Mouse (Mus musculus): Measurements from ENCODE around the gene Angptl6. TPM values are rescaled to one million over a fixed set of nuclear protein-coding genes. Genes with fewer than 3 reads are reported as not detected.

Angptl6 gene
- 8.8 and 9.7 TPM in 2 replicates for polyA plus RNA-seq (2015; fragmentation: Nextera tagmentation; extraction: Ambion mirVana)

- 89% methylated on average over 13 of the region's 13 CpGs for WGBS
- Histone ChIP-seq H3K27ac (replicated peaks) (peak within 1 kb of the TSS; percentile 95), H3K27me3 (no peaks in the 10 kb centered on the region), H3K4me1 (replicated peaks) (peaks cover 6% of the 10 kb centered on the region), H3K36me3 (no peaks in the 10 kb centered on the region), H3K4me3 (peak within 1 kb of the TSS; percentile 46), H3K4me2 (peak within 1 kb of the TSS; percentile 69), H3K9me3 (no peaks in the 10 kb centered on the region), H3K9ac (peak within 1 kb of the TSS; percentile 79)
- ATAC-seq (ENCODE audit: low read depth) = no peak
Observed at GRCm38 (mm10) chr9:20879097-20879792, at the start of gene Angptl6. Angptl6 (minus strand) TSS chr9:20879727.

- H3K4me2 ChIP-seq = no peak overlapping the region
- 94% methylated on average over 3 of the region's 3 CpGs for WGBS
- peaks cover 100% of the 10 kb centered on the region for H3K36me3 ChIP-seq
- no peak overlapping the region for H3K9ac ChIP-seq
- H3K4me1 ChIP-seq (replicated peaks) = no peaks in the 10 kb centered on the region
- no peak overlapping the region for H3K27ac ChIP-seq (replicated peaks)
- H3K4me3 ChIP-seq = no peak overlapping the region
- no peaks in the 10 kb centered on the region for H3K9me3 ChIP-seq
- no peaks in the 10 kb centered on the region for H3K27me3 ChIP-seq
- no peak for ATAC-seq (ENCODE audit: low read depth)
Observed at GRCm38 (mm10) chr9:20923258-20923657, 43.7 kb upstream of the Angptl6 start.

- H3K4me2 ChIP-seq = no peak overlapping the region
- H3K4me3 ChIP-seq = no peak overlapping the region
- no peaks in the 10 kb centered on the region for H3K27me3 ChIP-seq
- no peak overlapping the region for H3K27ac ChIP-seq (replicated peaks)
- no peak for ATAC-seq (ENCODE audit: low read depth)
- no peaks in the 10 kb centered on the region for H3K4me1 ChIP-seq (replicated peaks)
- 83% methylated on average over 4 of the region's 4 CpGs for WGBS
- H3K9me3 ChIP-seq = no peaks in the 10 kb centered on the region
- peaks cover 100% of the 10 kb centered on the region for H3K36me3 ChIP-seq
- H3K9ac ChIP-seq = no peak overlapping the region
Observed at GRCm38 (mm10) chr9:20916160-20916559, 36.6 kb upstream of the Angptl6 start.

GRCm38 (mm10) chr9:20909948-20910347 is 30.4 kb upstream of the Angptl6 start:
- Histone ChIP-seq H3K9me3 (no peaks in the 10 kb centered on the region), H3K27me3 (no peaks in the 10 kb centered on the region), H3K9ac (no peak overlapping the region), H3K36me3 (peaks cover 100% of the 10 kb centered on the region), H3K4me1 (replicated peaks) (no peaks in the 10 kb centered on the region), H3K4me3 (no peak overlapping the region), H3K27ac (replicated peaks) (no peak overlapping the region), H3K4me2 (no peak overlapping the region)
- no peak for ATAC-seq (ENCODE audit: low read depth)
- WGBS = 97% methylated on average over 9 of the region's 9 CpGs

GRCm38 (mm10) chr9:20902174-20902491 is 22.6 kb upstream of the Angptl6 start:
- Histone ChIP-seq H3K36me3 (peaks cover 32% of the 10 kb centered on the region), H3K4me1 (replicated peaks) (peaks cover 13% of the 10 kb centered on the region), H3K9me3 (no peaks in the 10 kb centered on the region), H3K4me2 (no peak overlapping the region), H3K4me3 (no peak overlapping the region), H3K27ac (replicated peaks) (no peak overlapping the region), H3K9ac (no peak overlapping the region), H3K27me3 (no peaks in the 10 kb centered on the region)
- ATAC-seq (ENCODE audit: low read depth) = no peak
- WGBS = 40% methylated on average over 6 of the region's 6 CpGs

GRCm38 (mm10) chr9:20901466-20902173 is 22.1 kb upstream of the Angptl6 start:
- Histone ChIP-seq H3K36me3 (peaks cover 32% of the 10 kb centered on the region), H3K27ac (replicated peaks) (no peak overlapping the region), H3K4me2 (no peak overlapping the region), H3K27me3 (no peaks in the 10 kb centered on the region), H3K4me1 (replicated peaks) (peaks cover 18% of the 10 kb centered on the region), H3K9me3 (no peaks in the 10 kb centered on the region), H3K4me3 (no peak overlapping the region), H3K9ac (no peak overlapping the region)
- ATAC-seq (ENCODE audit: low read depth) = no peak
- WGBS = 16% methylated on average over 13 of the region's 13 CpGs

GRCm38 (mm10) chr9:20898511-20899073 is 19.1 kb upstream of the Angptl6 start, which contains the start of gene Eif3g:
Eif3g (minus strand) TSS chr9:20898623.
- peak within 1 kb of the TSS; percentile 43; the same call in 1 of the 2 replicates for H3K27ac ChIP-seq (replicated peaks)

GRCm38 (mm10) chr9:20897736-20898510 is 18.4 kb upstream of the Angptl6 start:
- H3K4me3 ChIP-seq = peak overlapping the region; percentile 94
- H3K4me1 ChIP-seq (replicated peaks) = peaks cover 18% of the 10 kb centered on the region
- ATAC-seq (ENCODE audit: low read depth) = peak; percentile 59
- peak overlapping the region; percentile 100 for H3K4me2 ChIP-seq
- no peaks in the 10 kb centered on the region for H3K27me3 ChIP-seq
- H3K36me3 ChIP-seq = peaks cover 43% of the 10 kb centered on the region
- H3K27ac ChIP-seq (replicated peaks) = peak overlapping the region; percentile 43; the same call in 1 of the 2 replicates
- H3K9ac ChIP-seq = peak overlapping the region; percentile 94
- H3K9me3 ChIP-seq = no peaks in the 10 kb centered on the region
- WGBS = 6% methylated on average over 30 of the region's 39 CpGs

More at GRCm38 (mm10) chr9:20898511-20899073, 19.1 kb upstream of the Angptl6 start, which contains the start of gene Eif3g:
- H3K36me3 ChIP-seq = peaks cover 36% of the 10 kb centered on the region
- no peaks in the 10 kb centered on the region for H3K27me3 ChIP-seq
- H3K9ac ChIP-seq = peak within 1 kb of the TSS; percentile 94
- peak within 1 kb of the TSS; percentile 94 for H3K4me3 ChIP-seq
- peak within 1 kb of the TSS; percentile 100 for H3K4me2 ChIP-seq
- ATAC-seq (ENCODE audit: low read depth) = peak; percentile 86
- H3K4me1 ChIP-seq (replicated peaks) = peaks cover 18% of the 10 kb centered on the region
- WGBS = 3% methylated on average over 34 of the region's 34 CpGs
- H3K9me3 ChIP-seq = no peaks in the 10 kb centered on the region

GRCm38 (mm10) chr9:20895382-20895781 is 15.9 kb upstream of the Angptl6 start:
- Histone ChIP-seq H3K36me3 (peaks cover 69% of the 10 kb centered on the region), H3K4me2 (no peak overlapping the region), H3K4me1 (replicated peaks) (peaks cover 18% of the 10 kb centered on the region), H3K4me3 (no peak overlapping the region), H3K27ac (replicated peaks) (no peak overlapping the region), H3K9me3 (no peaks in the 10 kb centered on the region), H3K9ac (no peak overlapping the region), H3K27me3 (no peaks in the 10 kb centered on the region)
- no peak for ATAC-seq (ENCODE audit: low read depth)
- 94% methylated on average over 9 of the region's 9 CpGs for WGBS

- H3K27ac ChIP-seq (replicated peaks) = no peak overlapping the region
- peaks cover 76% of the 10 kb centered on the region for H3K36me3 ChIP-seq
- H3K4me2 ChIP-seq = no peak overlapping the region
- no peaks in the 10 kb centered on the region for H3K9me3 ChIP-seq
- no peak for ATAC-seq (ENCODE audit: low read depth)
- 93% methylated on average over 15 of the region's 15 CpGs for WGBS
- H3K9ac ChIP-seq = no peak overlapping the region
- peaks cover 19% of the 10 kb centered on the region for H3K4me1 ChIP-seq (replicated peaks)
- no peaks in the 10 kb centered on the region for H3K27me3 ChIP-seq
- no peak overlapping the region for H3K4me3 ChIP-seq
Observed at GRCm38 (mm10) chr9:20894629-20895028, 15.1 kb upstream of the Angptl6 start.

- Histone ChIP-seq H3K9me3 (no peaks in the 10 kb centered on the region), H3K4me2 (no peak overlapping the region), H3K4me1 (replicated peaks) (peaks cover 25% of the 10 kb centered on the region), H3K9ac (no peak overlapping the region), H3K27ac (replicated peaks) (no peak overlapping the region), H3K36me3 (peaks cover 81% of the 10 kb centered on the region), H3K4me3 (no peak overlapping the region), H3K27me3 (no peaks in the 10 kb centered on the region)
- WGBS = 87% methylated on average over 13 of the region's 13 CpGs
- ATAC-seq (ENCODE audit: low read depth) = no peak
Observed at GRCm38 (mm10) chr9:20893590-20894343, 14.2 kb upstream of the Angptl6 start.

All from neural tube, embryonic 13.5 days (tissue).